Mouse (Mus musculus) embryonic fibroblast, embryonic 13.5 days (primary cell): ENCODE measurements at regions not wholly inside any gene's neighbourhood (a gene's known extent, or its start where the extent isn't known, plus 50 kb on each side); places are given as distances from the start of the nearest gene placed in this dataset.

ENCODE experiments used
- H3K27ac ChIP-seq: 2 replicates; pipeline ENCODE4 v1.5.1; 2012; ENCODE audit warnings: low read length, control low read depth, inconsistent platforms; ENCODE audit not compliant: insufficient read depth
- H3K4me1 ChIP-seq: 2 replicates; pipeline ENCODE4 v1.6.1; 2011; ENCODE audit warnings: low read length; ENCODE audit not compliant: control insufficient read depth, insufficient read depth
- H3K4me3 ChIP-seq: 2 replicates; pipeline ENCODE4 v1.5.1; 2011; ENCODE audit warnings: mild to moderate bottlenecking, control low read depth, low read length; ENCODE audit not compliant: insufficient read depth
- CTCF ChIP-seq: IDR thresholded peaks from 2 replicates; pipeline ENCODE4 v1.5.1; 2011; ENCODE audit warnings: mild to moderate bottlenecking, control low read depth, low read length, moderate library complexity, borderline replicate concordance; ENCODE audit not compliant: insufficient read depth
- POLR2A ChIP-seq: IDR thresholded peaks from 2 replicates; pipeline ENCODE4 v1.6.1; 2011; ENCODE audit warnings: low read depth, mild to moderate bottlenecking, control low read depth, low read length, moderate library complexity

- TF ChIP-seq CTCF: no peak
- TF ChIP-seq POLR2A: no peak
- H3K4me3 ChIP-seq: no peak overlapping the region
- no peak overlapping the region for H3K27ac ChIP-seq
- no peaks in the 10 kb centered on the region; the same call in 1 of the 2 replicates for H3K4me1 ChIP-seq
Observed at GRCm38 (mm10) chr7:72615232-72615631, 308.8 kb upstream of the Mctp2 start.

- H3K27ac ChIP-seq: no peak overlapping the region
- no peak overlapping the region for H3K4me3 ChIP-seq
- no peaks in the 10 kb centered on the region for H3K4me1 ChIP-seq
- TF ChIP-seq POLR2A (no peak), CTCF (no peak)
Observed at GRCm38 (mm10) chr7:72627369-72627768, 321.0 kb upstream of the Mctp2 start.

GRCm38 (mm10) chr7:72639566-72639965 is 333.2 kb upstream of the Mctp2 start:
- no peak overlapping the region for H3K4me3 ChIP-seq
- H3K4me1 ChIP-seq: peaks cover 6% of the 10 kb centered on the region; the same call in 1 of the 2 replicates
- TF ChIP-seq POLR2A (no peak), CTCF (no peak)
- H3K27ac ChIP-seq: peak overlapping the region; percentile 45

GRCm38 (mm10) chr7:72675018-72675417 is 368.6 kb upstream of the Mctp2 start:
- Histone ChIP-seq H3K27ac (no peak overlapping the region), H3K4me1 (no peaks in the 10 kb centered on the region), H3K4me3 (no peak overlapping the region)
- no peak for TF ChIP-seq POLR2A
- TF ChIP-seq CTCF: no peak

- H3K4me3 ChIP-seq: no peak overlapping the region
- no peak for TF ChIP-seq CTCF
- no peak for TF ChIP-seq POLR2A
- no peak overlapping the region for H3K27ac ChIP-seq
- H3K4me1 ChIP-seq: no peaks in the 10 kb centered on the region; the same call in 1 of the 2 replicates
Observed at GRCm38 (mm10) chr7:72685803-72686202, 379.4 kb upstream of the Mctp2 start.

- Histone ChIP-seq H3K27ac (no peak overlapping the region), H3K4me1 (peaks cover 7% of the 10 kb centered on the region), H3K4me3 (no peak overlapping the region)
- TF ChIP-seq CTCF (no peak), POLR2A (no peak)
Observed at GRCm38 (mm10) chr7:72687356-72687755, 380.9 kb upstream of the Mctp2 start.

- TF ChIP-seq CTCF (no peak), POLR2A (no peak)
- H3K4me1 ChIP-seq: peaks cover 7% of the 10 kb centered on the region
- no peak overlapping the region for H3K4me3 ChIP-seq
- no peak overlapping the region for H3K27ac ChIP-seq
Observed at GRCm38 (mm10) chr7:72691396-72691795, 385.0 kb upstream of the Mctp2 start.

- Histone ChIP-seq H3K27ac (peak overlapping the region; percentile 30), H3K4me1 (peaks cover 7% of the 10 kb centered on the region), H3K4me3 (no peak overlapping the region)
- no peak for TF ChIP-seq POLR2A
- TF ChIP-seq CTCF: no peak
Observed at GRCm38 (mm10) chr7:72691859-72692258, 385.5 kb upstream of the Mctp2 start.

- Histone ChIP-seq H3K27ac (no peak overlapping the region; the same call in 1 of the 2 replicates), H3K4me1 (peaks cover 3% of the 10 kb centered on the region), H3K4me3 (no peak overlapping the region)
- TF ChIP-seq CTCF (no peak), POLR2A (no peak)
Observed at GRCm38 (mm10) chr7:72696736-72697135, 390.3 kb upstream of the Mctp2 start.

GRCm38 (mm10) chr7:72703652-72704341 is 397.4 kb upstream of the Mctp2 start:
- no peaks in the 10 kb centered on the region for H3K4me1 ChIP-seq
- no peak overlapping the region for H3K27ac ChIP-seq
- no peak overlapping the region for H3K4me3 ChIP-seq
- TF ChIP-seq CTCF (no peak), POLR2A (no peak)
